Mouse (Mus musculus) adrenal gland, adult (tissue): ENCODE results near the gene Triap1.

Experiments
- DNase-seq, 2 experiments: peaks; one replicate each; pipeline ENCODE4 v3.0.0; 2022 to 2023; ENCODE audit warnings: low spot score in 1 of 2; ENCODE audit not compliant: inconsistent age in 2 of 2

Gene Triap1

GRCm38 (mm10) chr5:115391935-115392334 is 50.9 kb downstream of the Triap1 start:
- DNase-seq, result no peak

DNA sequence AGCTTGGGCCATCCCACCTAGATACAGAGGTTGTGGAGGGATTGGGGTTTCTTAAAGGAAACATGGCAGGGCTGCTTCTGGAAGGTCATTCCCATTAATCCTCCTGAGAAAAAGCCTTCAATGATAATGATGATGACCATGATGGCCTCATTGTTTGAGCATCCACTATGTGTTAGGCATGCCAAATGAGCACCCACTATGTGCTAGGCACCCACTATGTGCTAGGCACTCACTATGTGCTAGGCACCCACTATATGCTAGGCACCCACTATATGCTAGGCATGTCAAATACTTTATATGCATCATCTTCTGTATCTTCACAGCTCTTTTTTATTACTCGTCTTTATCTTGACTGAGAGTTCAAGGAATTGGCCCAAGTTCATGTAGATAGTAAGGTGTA is 51.9 kb downstream of the Triap1 start:
- DNase-seq, result no peak
